Mouse (Mus musculus) kidney, adult 2 months (tissue): ENCODE measurements around the gene Spef1.

Experiments
- CTCF ChIP-seq: fragments of 200-500 bp; conservative IDR thresholded peaks from 2 replicates; pipeline ENCODE4 v1.5.1; 2011; ENCODE audit warnings: low read depth, mild to moderate bottlenecking, control low read depth, low read length, moderate library complexity, mixed read lengths; ENCODE audit not compliant: insufficient read depth, insufficient read length
- POLR2A ChIP-seq: fragments of 200-500 bp; IDR thresholded peaks from one replicate; pipeline ENCODE4 v1.6.1; 2011; ENCODE audit warnings: low read depth, low read length, control low read depth

DNA sequence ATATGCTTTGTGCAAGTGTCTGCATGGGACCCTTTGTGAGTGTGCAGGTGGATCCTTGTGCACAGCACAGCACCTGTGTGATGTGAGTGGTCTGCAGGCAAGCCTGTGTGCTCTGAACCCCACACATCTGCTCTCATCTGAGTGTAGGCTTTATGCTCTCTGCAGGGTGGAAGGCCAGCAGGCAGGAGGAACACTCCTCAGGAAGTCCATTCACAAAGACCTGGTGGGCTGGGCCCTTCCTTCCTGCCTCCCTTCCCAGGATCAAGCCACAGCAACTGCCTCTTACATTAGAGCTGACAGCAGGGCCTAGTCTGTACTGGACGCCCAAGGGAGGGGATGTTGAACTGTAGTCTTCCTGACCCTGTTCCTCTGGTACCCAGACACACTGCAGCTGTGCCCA is 52.7 kb downstream of the Spef1 start:
- TF ChIP-seq CTCF (no peak), POLR2A (peak; percentile 5)
